Mouse (Mus musculus): ENCODE measurements around the gene Rfx8. TPM values are rescaled to one million over a fixed set of nuclear protein-coding genes. Genes with fewer than 3 reads are reported as not detected.

The Rfx8 gene
- polyA plus RNA-seq, 1 experiment from 2014 or later: 0.21 TPM

- WGBS: 57% methylated on average over 2 of the region's 2 CpGs
- no peak overlapping the region for H3K4me3 ChIP-seq (ENCODE audit: low read length)
- H3K9me3 ChIP-seq (ENCODE audit: low read length): no peaks in the 10 kb centered on the region
- peaks cover 35% of the 10 kb centered on the region for H3K4me1 ChIP-seq (ENCODE audit: insufficient read depth, low read length)
- ATAC-seq (ENCODE audit: low FRiP score, low TSS enrichment): no peak
- no peak overlapping the region for H3K4me2 ChIP-seq (replicated peaks; ENCODE audit: low read depth, low read length)
- H3K36me3 ChIP-seq (ENCODE audit: insufficient read depth, low read length): no peaks in the 10 kb centered on the region
- H3K27ac ChIP-seq (ENCODE audit: low read length): peak overlapping the region; percentile 91
- H3K9ac ChIP-seq (replicated peaks; ENCODE audit: low read length): no peak overlapping the region
- H3K27me3 ChIP-seq (ENCODE audit: insufficient read depth, low read length): no peaks in the 10 kb centered on the region
Measured at GRCm38 (mm10) chr1:39735493-39735892, 14.7 kb upstream of the Rfx8 start.

DNA sequence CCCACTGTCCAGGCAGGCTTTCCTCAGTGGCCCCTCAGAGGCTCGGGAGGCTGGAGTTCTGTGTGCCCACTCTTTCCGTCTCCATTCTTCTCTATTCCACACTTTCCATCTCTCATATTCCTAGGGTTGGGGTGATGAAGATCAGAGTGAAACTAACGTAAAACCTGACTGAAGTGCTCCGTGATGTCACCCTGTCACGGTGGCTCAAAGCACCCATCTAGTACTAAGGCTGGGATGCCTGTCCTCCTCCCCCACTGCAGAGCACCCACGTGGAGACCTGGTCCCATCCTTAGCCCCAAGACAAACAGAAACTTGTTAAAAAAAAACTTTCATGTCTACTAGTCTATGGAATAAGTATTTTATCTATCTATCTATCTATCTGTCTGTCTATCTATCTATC lies 14.1 kb upstream of the Rfx8 start:
- WGBS: 87% methylated on average over 6 of the region's 6 CpGs
- no peak overlapping the region for H3K4me2 ChIP-seq (replicated peaks; ENCODE audit: low read depth, low read length)
- no peak for ATAC-seq (ENCODE audit: low FRiP score, low TSS enrichment)

GRCm38 (mm10) chr1:39734311-39734710 lies 13.5 kb upstream of the Rfx8 start:
- no peak overlapping the region for H3K4me3 ChIP-seq (ENCODE audit: low read length)
- 80% methylated on average over 13 of the region's 13 CpGs for WGBS
- no peak overlapping the region for H3K4me2 ChIP-seq (replicated peaks; ENCODE audit: low read depth, low read length)
- no peaks in the 10 kb centered on the region for H3K27me3 ChIP-seq (ENCODE audit: insufficient read depth, low read length)
- H3K9me3 ChIP-seq (ENCODE audit: low read length): no peaks in the 10 kb centered on the region
- peaks cover 32% of the 10 kb centered on the region for H3K4me1 ChIP-seq (ENCODE audit: insufficient read depth, low read length)
- H3K9ac ChIP-seq (replicated peaks; ENCODE audit: low read length): no peak overlapping the region
- H3K27ac ChIP-seq (ENCODE audit: low read length): peak overlapping the region; percentile 91
- ATAC-seq (ENCODE audit: low FRiP score, low TSS enrichment): no peak
- no peaks in the 10 kb centered on the region for H3K36me3 ChIP-seq (ENCODE audit: insufficient read depth, low read length)

More for the DNA sequence above, 14.1 kb upstream of the Rfx8 start:
- no peaks in the 10 kb centered on the region for H3K27me3 ChIP-seq (ENCODE audit: insufficient read depth, low read length)
- peak overlapping the region; percentile 91 for H3K27ac ChIP-seq (ENCODE audit: low read length)
- no peak overlapping the region for H3K9ac ChIP-seq (replicated peaks; ENCODE audit: low read length)
- H3K4me3 ChIP-seq (ENCODE audit: low read length): no peak overlapping the region
- no peaks in the 10 kb centered on the region for H3K9me3 ChIP-seq (ENCODE audit: low read length)
- H3K36me3 ChIP-seq (ENCODE audit: insufficient read depth, low read length): no peaks in the 10 kb centered on the region
- H3K4me1 ChIP-seq (ENCODE audit: insufficient read depth, low read length): peaks cover 32% of the 10 kb centered on the region

DNA sequence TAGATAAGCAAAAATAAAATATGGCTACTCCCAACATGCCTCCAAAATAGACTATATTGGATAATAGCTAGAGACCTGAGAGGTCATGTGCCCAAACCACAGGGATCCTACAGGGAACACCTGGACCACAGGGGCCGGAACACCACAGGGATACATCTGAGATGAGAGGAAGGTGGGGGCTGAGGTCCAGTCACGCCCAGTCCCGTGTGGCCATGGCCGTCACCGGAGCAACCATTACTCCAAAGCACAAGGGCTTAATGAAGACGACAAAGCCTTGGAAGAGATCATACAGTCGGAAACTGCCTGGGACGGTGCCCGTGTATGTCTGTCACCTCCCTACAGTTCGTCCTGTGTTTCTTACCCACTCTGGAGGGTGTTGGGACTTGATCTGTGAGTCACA lies 13.1 kb upstream of the Rfx8 start:
- ATAC-seq (ENCODE audit: low FRiP score, low TSS enrichment): no peak
- no peak overlapping the region for H3K4me2 ChIP-seq (replicated peaks; ENCODE audit: low read depth, low read length)
- no peak overlapping the region for H3K4me3 ChIP-seq (ENCODE audit: low read length)
- H3K9me3 ChIP-seq (ENCODE audit: low read length): no peaks in the 10 kb centered on the region
- no peaks in the 10 kb centered on the region for H3K27me3 ChIP-seq (ENCODE audit: insufficient read depth, low read length)
- peak overlapping the region; percentile 91 for H3K27ac ChIP-seq (ENCODE audit: low read length)
- no peaks in the 10 kb centered on the region for H3K36me3 ChIP-seq (ENCODE audit: insufficient read depth, low read length)
- no peak overlapping the region for H3K9ac ChIP-seq (replicated peaks; ENCODE audit: low read length)
- H3K4me1 ChIP-seq (ENCODE audit: insufficient read depth, low read length): peaks cover 32% of the 10 kb centered on the region
- 78% methylated on average over 10 of the region's 10 CpGs for WGBS

- WGBS: 49% methylated on average over 10 of the region's 10 CpGs
- Histone ChIP-seq H3K27me3 (ENCODE audit: insufficient read depth, low read length) (no peaks in the 10 kb centered on the region), H3K27ac (ENCODE audit: low read length) (0 out of 2 replicates have a peak overlapping the region, but pooled peaks have one; percentile 14), H3K4me1 (ENCODE audit: insufficient read depth, low read length) (peaks cover 32% of the 10 kb centered on the region), H3K4me3 (ENCODE audit: low read length) (no peak overlapping the region), H3K4me2 (replicated peaks; ENCODE audit: low read depth, low read length) (no peak overlapping the region), H3K9me3 (ENCODE audit: low read length) (no peaks in the 10 kb centered on the region), H3K36me3 (ENCODE audit: insufficient read depth, low read length) (no peaks in the 10 kb centered on the region), H3K9ac (replicated peaks; ENCODE audit: low read length) (no peak overlapping the region)
- no peak for ATAC-seq (ENCODE audit: low FRiP score, low TSS enrichment)
Measured at GRCm38 (mm10) chr1:39732081-39732480, 11.3 kb upstream of the Rfx8 start.

DNA sequence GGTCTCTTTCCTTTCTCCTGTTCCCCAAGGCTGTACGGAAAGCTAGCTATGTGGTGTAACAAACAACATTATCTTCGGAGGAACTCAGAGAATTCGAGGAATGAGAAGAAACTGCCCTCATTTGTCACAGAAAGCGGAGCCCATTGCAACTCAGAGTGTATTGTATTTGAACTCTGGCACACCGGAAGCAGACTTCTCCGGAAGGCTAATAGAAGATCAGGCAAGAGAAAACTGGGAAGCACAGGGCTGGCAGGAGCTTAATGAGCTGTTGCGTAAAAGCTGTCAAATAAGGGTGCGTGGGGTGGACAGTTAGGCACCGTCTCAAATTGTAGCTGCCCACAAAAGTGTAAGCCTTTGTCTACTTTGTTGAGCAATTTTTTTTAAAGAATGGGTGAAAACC lies 10.7 kb upstream of the Rfx8 start:
- H3K9ac ChIP-seq (replicated peaks; ENCODE audit: low read length): no peak overlapping the region
- H3K4me1 ChIP-seq (ENCODE audit: insufficient read depth, low read length): peaks cover 28% of the 10 kb centered on the region
- H3K4me2 ChIP-seq (replicated peaks; ENCODE audit: low read depth, low read length): no peak overlapping the region
- peak overlapping the region; percentile 14; the same call in 1 of the 2 replicates for H3K27ac ChIP-seq (ENCODE audit: low read length)
- 0 out of 2 replicates have a peak, but pooled peaks have one; percentile 13 for ATAC-seq (ENCODE audit: low FRiP score, low TSS enrichment)
- 21% methylated on average over 9 of the region's 9 CpGs for WGBS
- H3K36me3 ChIP-seq (ENCODE audit: insufficient read depth, low read length): no peaks in the 10 kb centered on the region
- no peaks in the 10 kb centered on the region for H3K27me3 ChIP-seq (ENCODE audit: insufficient read depth, low read length)
- H3K4me3 ChIP-seq (ENCODE audit: low read length): no peak overlapping the region
- H3K9me3 ChIP-seq (ENCODE audit: low read length): no peaks in the 10 kb centered on the region

DNA sequence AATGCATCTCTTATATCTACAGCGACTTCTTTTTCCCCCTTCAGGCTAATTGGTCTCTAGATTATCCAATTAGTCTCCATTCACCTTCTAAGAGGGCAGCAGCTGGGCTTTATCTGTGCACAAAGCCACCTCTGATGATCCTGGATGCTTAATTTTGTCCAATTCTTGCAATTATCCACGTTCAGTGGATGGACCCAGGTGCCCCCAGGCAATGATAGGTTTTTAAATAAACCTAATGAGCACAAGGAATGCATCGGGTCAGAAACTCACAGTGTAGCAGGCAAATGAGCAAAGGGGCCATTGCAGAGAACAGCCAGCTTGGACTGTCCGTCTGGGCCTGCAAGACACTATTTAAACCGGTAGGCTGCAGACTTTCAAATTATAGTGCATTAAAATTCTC lies 10.1 kb upstream of the Rfx8 start:
- Histone ChIP-seq H3K27ac (ENCODE audit: low read length) (no peak overlapping the region), H3K9me3 (ENCODE audit: low read length) (no peaks in the 10 kb centered on the region), H3K36me3 (ENCODE audit: insufficient read depth, low read length) (no peaks in the 10 kb centered on the region), H3K4me2 (replicated peaks; ENCODE audit: low read depth, low read length) (no peak overlapping the region), H3K4me3 (ENCODE audit: low read length) (no peak overlapping the region), H3K9ac (replicated peaks; ENCODE audit: low read length) (no peak overlapping the region), H3K27me3 (ENCODE audit: insufficient read depth, low read length) (no peaks in the 10 kb centered on the region), H3K4me1 (ENCODE audit: insufficient read depth, low read length) (peaks cover 21% of the 10 kb centered on the region)
- no peak for ATAC-seq (ENCODE audit: low FRiP score, low TSS enrichment)
- WGBS: 65% methylated on average over 5 of the region's 5 CpGs

GRCm38 (mm10) chr1:39729919-39730318 lies 9.1 kb upstream of the Rfx8 start:
- Histone ChIP-seq H3K27me3 (ENCODE audit: insufficient read depth, low read length) (no peaks in the 10 kb centered on the region), H3K9ac (replicated peaks; ENCODE audit: low read length) (no peak overlapping the region), H3K4me2 (replicated peaks; ENCODE audit: low read depth, low read length) (no peak overlapping the region), H3K4me3 (ENCODE audit: low read length) (no peak overlapping the region), H3K36me3 (ENCODE audit: insufficient read depth, low read length) (no peaks in the 10 kb centered on the region), H3K9me3 (ENCODE audit: low read length) (no peaks in the 10 kb centered on the region), H3K4me1 (ENCODE audit: insufficient read depth, low read length) (peaks cover 13% of the 10 kb centered on the region), H3K27ac (ENCODE audit: low read length) (no peak overlapping the region)
- no peak for ATAC-seq (ENCODE audit: low FRiP score, low TSS enrichment)
- 82% methylated on average over 6 of the region's 6 CpGs for WGBS

- Histone ChIP-seq H3K27ac (ENCODE audit: low read length) (peak overlapping the region; percentile 17; the same call in 1 of the 2 replicates), H3K9me3 (ENCODE audit: low read length) (no peaks in the 10 kb centered on the region), H3K36me3 (ENCODE audit: insufficient read depth, low read length) (no peaks in the 10 kb centered on the region), H3K4me1 (ENCODE audit: insufficient read depth, low read length) (peaks cover 24% of the 10 kb centered on the region), H3K4me3 (ENCODE audit: low read length) (peak overlapping the region; percentile 50), H3K9ac (replicated peaks; ENCODE audit: low read length) (peak overlapping the region; percentile 71), H3K27me3 (ENCODE audit: insufficient read depth, low read length) (no peaks in the 10 kb centered on the region), H3K4me2 (replicated peaks; ENCODE audit: low read depth, low read length) (peak overlapping the region; percentile 74)
- 15% methylated on average over 9 of the region's 9 CpGs for WGBS
- ATAC-seq (ENCODE audit: low FRiP score, low TSS enrichment): peak; percentile 66
Measured at GRCm38 (mm10) chr1:39721351-39721726, 542 bp upstream of the Rfx8 start.

GRCm38 (mm10) chr1:39720186-39720585 lies 611 bp downstream of the Rfx8 start:
- Histone ChIP-seq H3K27me3 (ENCODE audit: insufficient read depth, low read length) (no peaks in the 10 kb centered on the region), H3K36me3 (ENCODE audit: insufficient read depth, low read length) (no peaks in the 10 kb centered on the region), H3K4me3 (ENCODE audit: low read length) (peak overlapping the region; percentile 50), H3K4me1 (ENCODE audit: insufficient read depth, low read length) (peaks cover 34% of the 10 kb centered on the region), H3K27ac (ENCODE audit: low read length) (no peak overlapping the region), H3K4me2 (replicated peaks; ENCODE audit: low read depth, low read length) (peak overlapping the region; percentile 74), H3K9me3 (ENCODE audit: low read length) (no peaks in the 10 kb centered on the region), H3K9ac (replicated peaks; ENCODE audit: low read length) (peak overlapping the region; percentile 71)
- ATAC-seq (ENCODE audit: low FRiP score, low TSS enrichment): no peak
- WGBS: 32% methylated on average over 2 of the region's 2 CpGs

All from kidney, embryonic 16.5 days (tissue).